Mouse (Mus musculus) cortical plate, adult 2 months (tissue): ENCODE data around the gene Htr5a.

ENCODE experiments used
- CTCF ChIP-seq: fragments of 200-500 bp; IDR thresholded peaks from 2 replicates; pipeline ENCODE4 v1.5.1; 2011; ENCODE audit warnings: mild to moderate bottlenecking, control low read depth, low read length; ENCODE audit not compliant: insufficient read depth; ENCODE audit errors: extremely low read depth
- POLR2A ChIP-seq: fragments of 200-500 bp; IDR thresholded peaks from 2 replicates; pipeline ENCODE4 v1.6.1; 2011; ENCODE audit warnings: mild to moderate bottlenecking, low read length, control low read depth; ENCODE audit not compliant: insufficient read depth; ENCODE audit errors: extremely low read depth

- TF ChIP-seq CTCF (no peak), POLR2A (no peak)
These were observed 20.8 kb upstream of the Htr5a start for GRCm38 (mm10) chr5:27821161-27821560.
